8 mouse cellular contexts compared by ENCODE assay signal in the genomic region with DNA sequence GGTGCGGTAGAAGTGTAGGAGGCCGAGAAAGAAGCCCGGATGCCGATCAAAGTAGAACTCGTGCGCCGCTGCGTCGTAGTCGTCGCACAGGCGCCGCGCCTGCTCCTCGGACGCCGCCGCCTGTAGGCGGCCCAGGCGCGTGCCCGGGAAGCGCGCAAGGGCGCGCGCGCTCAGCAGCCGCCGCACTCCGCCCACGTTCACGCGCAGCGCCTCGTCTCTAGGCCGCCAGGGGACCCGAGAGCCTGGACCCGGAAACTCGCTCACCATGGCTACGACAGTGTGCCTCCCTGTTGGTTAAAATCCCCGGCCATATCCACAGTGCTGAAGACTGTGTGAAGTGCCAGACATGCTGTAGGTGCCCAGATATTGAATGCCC. TPM values are rescaled to one million over a fixed set of nuclear protein-coding genes. Genes with fewer than 3 reads are reported as not detected.
A peak's percentile ranks its signal among the peaks of the same experiment; 100 is the strongest.
DNase-seq lines count a peak whose midpoint lies in the region; ATAC-seq lines count a peak whose summit lies in the region.

No protein-coding gene starts in this region.

- H3K27me3 ChIP-seq in intestine, embryonic 14.5 days (replicated peaks; ENCODE audit: control insufficient read depth, insufficient read depth, low read length) = peaks cover 73% of the 10 kb centered on the region
- H3K27me3 ChIP-seq in midbrain, embryonic 14.5 days (ENCODE audit: control insufficient read depth, insufficient read depth, low read length) = peaks cover 59% of the 10 kb centered on the region

- DNase-seq in embryo, embryonic 10 days (ENCODE audit: low spot score) = peak; percentile 11
- DNase-seq in embryo, embryonic 9.5 days (ENCODE audit: extremely low spot score) = no peak
- DNase-seq in right cerebral cortex, adult 18-20 months = peak; percentile 60
- DNase-seq in right cerebral cortex, postnatal 25 days = no peak
- no peak for DNase-seq in intestine, embryonic 14.5 days (ENCODE audit: low spot score)
- peak; percentile 71 for DNase-seq in midbrain, embryonic 14.5 days
- no peak for DNase-seq in urinary bladder, postnatal 4 days (ENCODE audit: low spot score in 2 of 2)
- DNase-seq in adrenal gland, postnatal 25 days = no peak

- H3K4me2 ChIP-seq in intestine, embryonic 14.5 days (ENCODE audit: low read length) = peak overlapping the region; percentile 52
- H3K4me2 ChIP-seq in midbrain, embryonic 14.5 days (ENCODE audit: low read length) = peak overlapping the region; percentile 57

- peak; percentile 44 for ATAC-seq in intestine, embryonic 14.5 days (replicated peaks; ENCODE audit: low FRiP score, low TSS enrichment, low read depth)
- ATAC-seq in midbrain, embryonic 14.5 days (ENCODE audit: low FRiP score, low TSS enrichment) = no peak

- H3K9me3 ChIP-seq in intestine, embryonic 14.5 days (ENCODE audit: control insufficient read depth, low read length) = no peaks in the 10 kb centered on the region
- H3K9me3 ChIP-seq in midbrain, embryonic 14.5 days (ENCODE audit: control insufficient read depth, low read length) = no peaks in the 10 kb centered on the region

- H3K9ac ChIP-seq in intestine, embryonic 14.5 days (ENCODE audit: low read length) = no peak overlapping the region
- no peak overlapping the region for H3K9ac ChIP-seq in midbrain, embryonic 14.5 days (replicated peaks; ENCODE audit: low read length)

- H3K4me3 ChIP-seq in intestine, embryonic 14.5 days (ENCODE audit: low read depth, low read length) = peak overlapping the region; percentile 31
- H3K4me3 ChIP-seq in midbrain, embryonic 14.5 days (replicated peaks; ENCODE audit: low read depth, low read length) = peak overlapping the region; percentile 33

- H3K4me1 ChIP-seq in intestine, embryonic 14.5 days (replicated peaks; ENCODE audit: control insufficient read depth, insufficient read depth, low read length) = peaks cover 16% of the 10 kb centered on the region
- H3K4me1 ChIP-seq in midbrain, embryonic 14.5 days (ENCODE audit: control insufficient read depth, insufficient read depth, low read length) = peaks cover 9% of the 10 kb centered on the region; the same call in 1 of the 2 replicates

- no peak overlapping the region for H3K27ac ChIP-seq in intestine, embryonic 14.5 days (ENCODE audit: low read depth)
- no peak overlapping the region for H3K27ac ChIP-seq in midbrain, embryonic 14.5 days (replicated peaks; ENCODE audit: low read depth, low read length)

- WGBS in intestine, embryonic 14.5 days = 8% methylated on average over 37 of the region's 42 CpGs
- WGBS in midbrain, embryonic 14.5 days = 8% methylated on average over 42 of the region's 42 CpGs

- no peaks in the 10 kb centered on the region for H3K36me3 ChIP-seq in intestine, embryonic 14.5 days (ENCODE audit: control insufficient read depth, insufficient read depth, low read length)
- no peaks in the 10 kb centered on the region for H3K36me3 ChIP-seq in midbrain, embryonic 14.5 days (ENCODE audit: control insufficient read depth, insufficient read depth, low read length)

RNA-seq across cellular contexts. Expression of gene Kcns1, which starts 2.4 kb away (rescaled TPM):
- 0.12 and 0.43 TPM in 2 replicates for polyA plus RNA-seq in intestine, embryonic 14.5 days (2014; fragmentation: Nextera tagmentation; extraction: Ambion mirVana)
- 0.62 and 2.1 TPM in 2 replicates for polyA plus RNA-seq in midbrain, embryonic 14.5 days (2014; fragmentation: Nextera tagmentation; extraction: Ambion mirVana)
- not detected in 2 replicates for total RNA-seq in adrenal gland, postnatal 25 days (2021)

RNA-seq across cellular contexts. Expression of gene Wfdc5, which starts 14.0 kb away (rescaled TPM):
- polyA plus RNA-seq in intestine, embryonic 14.5 days (2014; fragmentation: Nextera tagmentation; extraction: Ambion mirVana) = not detected in 2 replicates
- polyA plus RNA-seq in midbrain, embryonic 14.5 days (2014; fragmentation: Nextera tagmentation; extraction: Ambion mirVana) = not detected in 2 replicates
- total RNA-seq in adrenal gland, postnatal 25 days (2021) = not detected in 2 replicates

RNA-seq across cellular contexts. Expression of gene Wfdc12, which starts 21.8 kb away (rescaled TPM):
- polyA plus RNA-seq in intestine, embryonic 14.5 days (2014; fragmentation: Nextera tagmentation; extraction: Ambion mirVana) = not detected in 2 replicates
- polyA plus RNA-seq in midbrain, embryonic 14.5 days (2014; fragmentation: Nextera tagmentation; extraction: Ambion mirVana) = not detected in 2 replicates
- 2.6 TPM in 1 of 2 replicates, not detected in the other for total RNA-seq in adrenal gland, postnatal 25 days (2021)

RNA-seq across cellular contexts. Expression of gene Wfdc15a, which starts 31.4 kb away (rescaled TPM):
- polyA plus RNA-seq in intestine, embryonic 14.5 days (2014; fragmentation: Nextera tagmentation; extraction: Ambion mirVana) = not detected in 2 replicates
- polyA plus RNA-seq in midbrain, embryonic 14.5 days (2014; fragmentation: Nextera tagmentation; extraction: Ambion mirVana) = not detected in 2 replicates
- total RNA-seq in adrenal gland, postnatal 25 days (2021) = not detected in 2 replicates

RNA-seq across cellular contexts. Expression of gene Wfdc15b, which starts 52.9 kb away (rescaled TPM):
- 18.9 and 31.3 TPM in 2 replicates for polyA plus RNA-seq in intestine, embryonic 14.5 days (2014; fragmentation: Nextera tagmentation; extraction: Ambion mirVana)
- polyA plus RNA-seq in midbrain, embryonic 14.5 days (2014; fragmentation: Nextera tagmentation; extraction: Ambion mirVana) = not detected in 2 replicates
- not detected in 2 replicates for total RNA-seq in adrenal gland, postnatal 25 days (2021)

Comparison
In these comparisons a context has a peak if more than half of its experiments do, and no peak if none do; other contexts are left out.
1. DNase-seq: peak in embryo, embryonic 10 days (single experiment), right cerebral cortex, adult 18-20 months (single experiment) and midbrain, embryonic 14.5 days (single experiment); none in embryo, embryonic 9.5 days (single experiment), right cerebral cortex, postnatal 25 days (single experiment), intestine, embryonic 14.5 days (single experiment), urinary bladder, postnatal 4 days (0 of 2) and adrenal gland, postnatal 25 days (single experiment).